Mouse (Mus musculus): Measurements from ENCODE around the gene Tmem210. TPM values are rescaled to one million over a fixed set of nuclear protein-coding genes. Genes with fewer than 3 reads are reported as not detected.
"Not testable (repeated sequence)": the region's sequence is repeated elsewhere in the genome, so short reads cannot be mapped to it uniquely, and the experiment has no call there.

The Tmem210 gene
- polyA plus RNA-seq, 1 experiment from 2014 or later: not detected

DNA sequence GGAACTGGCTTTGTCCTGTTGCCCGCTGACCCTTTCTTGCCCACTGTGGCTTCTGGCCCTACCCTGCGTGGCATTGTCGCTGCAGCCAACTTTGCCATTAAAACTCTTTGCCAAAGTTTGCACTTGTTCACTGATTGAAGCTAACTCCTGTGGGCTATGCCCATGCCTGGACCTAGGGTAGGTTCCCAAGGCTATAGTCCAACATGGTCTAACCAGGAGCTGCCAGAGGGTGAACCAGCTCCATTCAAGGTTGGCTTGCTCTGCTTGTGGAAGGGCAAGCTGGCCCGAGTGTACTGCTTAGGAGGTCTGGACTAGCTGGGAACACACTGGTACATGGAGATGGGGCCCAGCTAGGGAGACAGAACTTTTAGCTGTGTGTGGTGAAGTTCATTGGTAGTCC, 43.8 kb upstream of the Tmem210 start:
- H3K36me3 ChIP-seq (replicated peaks; ENCODE audit: control insufficient read depth, insufficient read depth, low read depth, low read length): no peaks in the 10 kb centered on the region; the same call in 1 of the 2 replicates
- 86% methylated on average over 4 of the region's 4 CpGs for WGBS

DNA sequence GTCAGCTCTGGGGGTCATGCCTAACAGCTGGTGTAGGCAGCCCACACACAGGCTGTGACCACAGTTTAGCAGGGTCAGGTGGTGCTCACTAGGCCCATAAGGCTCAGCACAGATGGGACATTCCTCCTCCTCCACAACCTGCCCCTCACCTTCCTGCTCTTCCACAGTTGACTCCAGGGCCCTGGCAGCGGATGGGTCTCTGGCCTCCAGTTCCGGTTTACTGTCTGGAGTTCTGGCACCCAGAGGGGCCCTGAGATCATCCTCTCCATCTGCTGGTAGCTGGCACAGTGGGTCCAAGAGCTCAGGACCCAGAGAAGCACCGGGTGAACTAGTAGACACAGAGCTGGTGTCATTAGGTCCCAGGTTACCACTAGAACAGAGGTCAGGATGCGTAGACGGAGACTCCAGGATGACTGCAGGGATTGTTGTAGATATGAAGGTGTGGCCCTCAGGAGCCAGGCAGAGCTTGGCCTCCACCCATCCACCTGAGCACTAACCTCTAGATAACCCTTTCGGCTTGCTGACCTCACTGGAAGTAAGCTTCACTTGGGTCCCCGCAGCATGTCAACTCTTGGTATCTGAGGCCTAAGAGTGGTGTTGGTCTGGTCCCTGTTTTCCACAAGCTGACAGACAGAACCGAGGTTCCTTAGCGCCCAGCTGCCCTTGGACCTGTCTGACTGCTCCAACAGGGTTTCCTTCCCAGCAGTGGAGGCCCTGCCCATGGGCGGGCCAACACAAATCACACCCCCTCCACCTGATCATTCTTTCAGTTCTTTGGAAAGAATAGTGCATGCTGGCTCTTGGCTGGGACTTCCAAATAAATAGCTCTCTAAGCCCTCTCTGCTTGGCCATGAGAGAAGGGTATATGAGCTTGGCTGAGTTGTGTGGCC, 41.5 kb upstream of the Tmem210 start, which contains the start of gene AL732309.1:
Gene AL732309.1 (minus strand): TSS at position 681 of the 890 bp plus-strand sequence.
- ATAC-seq (replicated peaks; ENCODE audit: insufficient number of reproducible peaks, low FRiP score, low TSS enrichment, low read depth) (no peak), DNase-seq (ENCODE audit: low spot score) (no peak)
- Histone ChIP-seq H3K27me3 (ENCODE audit: control insufficient read depth, insufficient read depth, low read length) (peaks cover 19% of the 10 kb centered on the region), H3K4me3 (ENCODE audit: low read depth, low read length) (no peak within 1 kb of the TSS), H3K4me1 (ENCODE audit: control insufficient read depth, insufficient read depth, low read length) (peaks cover 6% of the 10 kb centered on the region; the same call in 1 of the 2 replicates), H3K36me3 (replicated peaks; ENCODE audit: control insufficient read depth, insufficient read depth, low read depth, low read length) (no peaks in the 10 kb centered on the region; the same call in 1 of the 2 replicates), H3K27ac (replicated peaks; ENCODE audit: low read depth, low read length) (no peak within 1 kb of the TSS), H3K4me2 (ENCODE audit: low read depth, low read length) (no peak within 1 kb of the TSS), H3K9me3 (replicated peaks; ENCODE audit: control insufficient read depth, low read length) (no peaks in the 10 kb centered on the region), H3K9ac (replicated peaks; ENCODE audit: low read length) (no peak within 1 kb of the TSS)
- 89% methylated on average over 10 of the region's 10 CpGs for WGBS

More for the DNA sequence above, 43.8 kb upstream of the Tmem210 start:
- Histone ChIP-seq H3K4me3 (ENCODE audit: low read depth, low read length) (no peak overlapping the region), H3K9me3 (replicated peaks; ENCODE audit: control insufficient read depth, low read length) (no peaks in the 10 kb centered on the region), H3K27ac (replicated peaks; ENCODE audit: low read depth, low read length) (no peak overlapping the region), H3K27me3 (ENCODE audit: control insufficient read depth, insufficient read depth, low read length) (peaks cover 25% of the 10 kb centered on the region), H3K4me1 (ENCODE audit: control insufficient read depth, insufficient read depth, low read length) (peaks cover 8% of the 10 kb centered on the region; the same call in 1 of the 2 replicates), H3K4me2 (ENCODE audit: low read depth, low read length) (no peak overlapping the region), H3K9ac (replicated peaks; ENCODE audit: low read length) (no peak overlapping the region)
- DNase-seq (ENCODE audit: low spot score) (no peak), ATAC-seq (replicated peaks; ENCODE audit: insufficient number of reproducible peaks, low FRiP score, low TSS enrichment, low read depth) (no peak)

DNA sequence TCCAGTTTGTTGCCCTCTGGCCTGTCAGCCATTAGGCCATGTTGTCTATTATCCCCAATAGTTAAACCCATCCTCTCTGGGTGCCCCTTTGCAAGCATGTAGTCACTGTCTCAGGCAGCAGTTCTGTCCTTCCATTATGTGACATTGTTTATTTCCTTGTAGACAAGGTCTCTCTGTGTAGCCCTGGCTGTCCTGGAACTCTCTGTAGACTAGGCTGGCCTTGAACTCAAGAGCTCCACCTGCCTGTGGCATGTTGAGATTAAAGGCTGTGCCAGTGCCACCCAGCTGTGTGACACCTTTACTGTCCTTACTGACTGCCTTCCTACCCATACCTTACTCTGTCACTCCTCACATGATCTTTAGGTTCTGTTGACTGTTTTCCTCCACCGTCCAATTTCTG, 35.6 kb upstream of the Tmem210 start:
- H3K36me3 ChIP-seq (replicated peaks; ENCODE audit: control insufficient read depth, insufficient read depth, low read depth, low read length): no peaks in the 10 kb centered on the region; the same call in 1 of the 2 replicates
- no peak overlapping the region for H3K4me3 ChIP-seq (ENCODE audit: low read depth, low read length)
- no peak overlapping the region for H3K9ac ChIP-seq (replicated peaks; ENCODE audit: low read length)
- no peak overlapping the region for H3K27ac ChIP-seq (replicated peaks; ENCODE audit: low read depth, low read length)
- H3K4me1 ChIP-seq (ENCODE audit: control insufficient read depth, insufficient read depth, low read length): no peaks in the 10 kb centered on the region; the same call in 1 of the 2 replicates
- DNase-seq (ENCODE audit: low spot score): no peak
- 87% methylated on average over 1 of the region's 1 CpGs for WGBS
- no peaks in the 10 kb centered on the region for H3K9me3 ChIP-seq (replicated peaks; ENCODE audit: control insufficient read depth, low read length)
- H3K27me3 ChIP-seq (ENCODE audit: control insufficient read depth, insufficient read depth, low read length): no peaks in the 10 kb centered on the region
- no peak overlapping the region for H3K4me2 ChIP-seq (ENCODE audit: low read depth, low read length)
- ATAC-seq (replicated peaks; ENCODE audit: insufficient number of reproducible peaks, low FRiP score, low TSS enrichment, low read depth): no peak

DNA sequence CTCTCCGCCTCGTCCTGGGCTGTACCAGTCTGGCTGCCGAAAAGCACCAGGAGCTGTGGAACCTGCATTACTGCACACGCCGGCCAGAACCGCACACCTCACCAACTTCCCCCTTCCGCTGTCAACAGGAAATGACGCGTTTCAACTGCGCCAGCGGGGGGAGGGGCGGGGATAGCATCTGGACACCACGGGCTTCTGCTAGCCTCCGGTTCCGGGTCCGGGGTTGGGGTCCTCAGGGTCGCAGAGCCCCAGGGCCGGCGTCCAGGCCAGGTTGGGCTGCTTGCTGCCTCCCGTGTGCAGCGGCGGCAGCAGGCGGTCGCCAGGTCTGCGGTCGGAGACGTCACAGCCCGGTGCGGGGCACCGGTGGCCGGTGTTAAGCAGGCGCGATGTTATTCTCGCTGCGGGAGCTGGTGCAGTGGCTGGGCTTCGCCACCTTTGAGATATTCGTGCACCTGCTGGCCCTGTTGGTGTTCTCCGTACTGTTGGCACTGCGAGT, 32.6 kb upstream of the Tmem210 start, which contains the start of gene Tmem203:
Gene Tmem203 (plus strand): TSS at position 156 of the 496 bp plus-strand sequence.
- peak within 1 kb of the TSS; percentile 56; the same call in 1 of the 2 replicates for H3K27ac ChIP-seq (replicated peaks; ENCODE audit: low read depth, low read length)
- under 1% methylated on average over 39 of the region's 39 CpGs for WGBS
- peak; percentile 87 for ATAC-seq (replicated peaks; ENCODE audit: insufficient number of reproducible peaks, low FRiP score, low TSS enrichment, low read depth)
- H3K27me3 ChIP-seq (ENCODE audit: control insufficient read depth, insufficient read depth, low read length): no peaks in the 10 kb centered on the region
- H3K9me3 ChIP-seq (replicated peaks; ENCODE audit: control insufficient read depth, low read length): no peaks in the 10 kb centered on the region
- H3K9ac ChIP-seq (replicated peaks; ENCODE audit: low read length): peak within 1 kb of the TSS; percentile 89
- peak; percentile 96 for DNase-seq (ENCODE audit: low spot score)
- H3K4me1 ChIP-seq (ENCODE audit: control insufficient read depth, insufficient read depth, low read length): no peaks in the 10 kb centered on the region; the same call in 1 of the 2 replicates
- H3K4me2 ChIP-seq (ENCODE audit: low read depth, low read length): peak within 1 kb of the TSS; percentile 90
- H3K4me3 ChIP-seq (ENCODE audit: low read depth, low read length): peak within 1 kb of the TSS; percentile 97
- no peaks in the 10 kb centered on the region for H3K36me3 ChIP-seq (replicated peaks; ENCODE audit: control insufficient read depth, insufficient read depth, low read depth, low read length)

DNA sequence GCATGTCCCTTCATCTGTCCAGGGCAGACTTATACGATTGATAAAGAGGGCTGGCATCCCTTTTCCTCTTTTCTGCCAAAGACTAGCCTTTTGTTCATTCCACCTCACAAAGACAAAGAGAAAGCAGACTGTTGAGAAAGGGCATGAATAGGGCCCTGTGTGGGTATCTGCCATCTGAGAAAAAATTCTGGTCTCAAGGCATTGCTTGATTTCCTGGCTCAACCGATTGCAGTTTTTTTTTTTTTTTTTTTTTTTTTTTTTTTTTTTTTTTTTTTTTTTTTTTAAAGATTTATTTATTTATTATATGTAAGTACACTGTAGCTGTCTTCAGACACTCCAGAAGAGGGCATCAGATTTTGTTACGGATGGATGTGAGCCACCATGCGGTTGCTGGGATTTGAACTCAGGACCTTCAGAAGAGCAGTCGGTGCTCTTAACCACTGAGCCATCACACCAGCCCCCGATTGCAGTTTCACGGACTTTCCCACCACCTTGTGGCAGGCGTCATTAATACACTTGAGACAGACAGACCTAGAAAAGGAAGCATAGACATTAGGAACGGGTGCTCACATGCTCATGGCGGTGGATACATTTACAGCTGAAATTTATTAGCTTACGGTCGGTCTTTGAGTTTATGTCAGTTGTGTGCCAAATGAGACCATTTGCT, 31.4 kb upstream of the Tmem210 start:
- H3K27me3 ChIP-seq (ENCODE audit: control insufficient read depth, insufficient read depth, low read length); H3K27ac ChIP-seq (replicated peaks; ENCODE audit: low read depth, low read length); H3K9me3 ChIP-seq (replicated peaks; ENCODE audit: control insufficient read depth, low read length); ATAC-seq (replicated peaks; ENCODE audit: insufficient number of reproducible peaks, low FRiP score, low TSS enrichment, low read depth); H3K4me1 ChIP-seq (ENCODE audit: control insufficient read depth, insufficient read depth, low read length); DNase-seq (ENCODE audit: low spot score); H3K36me3 ChIP-seq (replicated peaks; ENCODE audit: control insufficient read depth, insufficient read depth, low read depth, low read length): not testable (repeated sequence)
- H3K4me2 ChIP-seq (ENCODE audit: low read depth, low read length): peak overlapping the region; percentile 90
- peak overlapping the region; percentile 89 for H3K9ac ChIP-seq (replicated peaks; ENCODE audit: low read length)
- peak overlapping the region; percentile 97; the same call in 1 of the 2 replicates for H3K4me3 ChIP-seq (ENCODE audit: low read depth, low read length)
- 66% methylated on average over 11 of the region's 12 CpGs for WGBS

DNA sequence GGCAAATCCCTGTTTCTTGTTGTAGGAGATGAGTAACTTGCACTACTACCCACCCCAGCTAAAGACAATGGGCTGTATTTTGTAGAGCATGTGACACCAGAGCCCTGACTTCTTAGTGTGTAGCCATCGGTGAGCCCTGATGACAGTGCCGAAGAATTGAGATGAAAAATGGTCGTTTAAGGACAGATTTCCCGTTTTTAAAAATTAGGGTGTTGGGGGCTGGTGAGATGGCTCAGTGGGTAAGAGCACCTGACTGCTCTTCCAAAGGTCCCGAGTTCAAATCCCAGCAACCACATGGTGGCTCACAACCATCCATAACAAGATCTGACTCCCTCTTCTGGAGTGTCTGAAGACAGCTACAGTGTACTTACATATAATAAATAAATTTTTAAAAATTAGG, 30.7 kb upstream of the Tmem210 start:
- not testable (repeated sequence) for DNase-seq (ENCODE audit: low spot score); H3K27ac ChIP-seq (replicated peaks; ENCODE audit: low read depth, low read length); ATAC-seq (replicated peaks; ENCODE audit: insufficient number of reproducible peaks, low FRiP score, low TSS enrichment, low read depth); H3K4me1 ChIP-seq (ENCODE audit: control insufficient read depth, insufficient read depth, low read length); H3K9ac ChIP-seq (replicated peaks; ENCODE audit: low read length); H3K9me3 ChIP-seq (replicated peaks; ENCODE audit: control insufficient read depth, low read length); H3K4me3 ChIP-seq (ENCODE audit: low read depth, low read length); H3K27me3 ChIP-seq (ENCODE audit: control insufficient read depth, insufficient read depth, low read length); H3K4me2 ChIP-seq (ENCODE audit: low read depth, low read length); H3K36me3 ChIP-seq (replicated peaks; ENCODE audit: control insufficient read depth, insufficient read depth, low read depth, low read length)
- 92% methylated on average over 5 of the region's 5 CpGs for WGBS

DNA sequence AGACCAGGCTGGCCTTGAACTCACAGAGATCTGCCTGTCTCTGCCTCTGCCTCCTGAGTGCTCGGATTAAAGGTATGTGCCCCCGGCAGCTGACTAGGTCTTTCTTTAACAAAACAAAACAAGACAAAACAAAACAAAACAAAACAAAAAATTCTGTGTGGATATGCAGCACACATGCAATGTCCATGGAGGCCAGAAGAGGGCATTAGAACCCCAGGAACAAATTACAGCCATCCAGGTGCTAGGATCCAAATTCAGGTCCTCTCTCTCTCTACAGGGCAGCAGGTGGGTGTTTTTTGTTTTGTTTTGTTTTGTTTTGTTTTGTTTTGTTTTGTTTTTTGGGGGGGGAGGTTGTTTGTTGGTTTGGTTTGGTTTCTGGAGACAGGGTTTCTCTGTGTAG, 29.1 kb upstream of the Tmem210 start:
- H3K4me1 ChIP-seq (ENCODE audit: control insufficient read depth, insufficient read depth, low read length): peaks cover 7% of the 10 kb centered on the region
- WGBS: 60% methylated on average over 2 of the region's 2 CpGs
- no peak overlapping the region for H3K4me3 ChIP-seq (ENCODE audit: low read depth, low read length)
- no peaks in the 10 kb centered on the region for H3K36me3 ChIP-seq (replicated peaks; ENCODE audit: control insufficient read depth, insufficient read depth, low read depth, low read length)
- ATAC-seq (replicated peaks; ENCODE audit: insufficient number of reproducible peaks, low FRiP score, low TSS enrichment, low read depth) (no peak), DNase-seq (ENCODE audit: low spot score) (no peak)
- H3K27ac ChIP-seq (replicated peaks; ENCODE audit: low read depth, low read length): no peak overlapping the region
- H3K9me3 ChIP-seq (replicated peaks; ENCODE audit: control insufficient read depth, low read length): no peaks in the 10 kb centered on the region
- H3K9ac ChIP-seq (replicated peaks; ENCODE audit: low read length): no peak overlapping the region
- H3K27me3 ChIP-seq (ENCODE audit: control insufficient read depth, insufficient read depth, low read length): peaks cover 4% of the 10 kb centered on the region
- H3K4me2 ChIP-seq (ENCODE audit: low read depth, low read length): no peak overlapping the region

Measured in embryonic facial prominence, embryonic 11.5 days (tissue).